Mouse (Mus musculus): ENCODE results near the gene Rpl36a. TPM values are rescaled to one million over a fixed set of nuclear protein-coding genes. Genes with fewer than 3 reads are reported as not detected.

Gene Rpl36a
- 399 TPM for polyA plus RNA-seq (2017; shearing (Covaris generic))

DNA sequence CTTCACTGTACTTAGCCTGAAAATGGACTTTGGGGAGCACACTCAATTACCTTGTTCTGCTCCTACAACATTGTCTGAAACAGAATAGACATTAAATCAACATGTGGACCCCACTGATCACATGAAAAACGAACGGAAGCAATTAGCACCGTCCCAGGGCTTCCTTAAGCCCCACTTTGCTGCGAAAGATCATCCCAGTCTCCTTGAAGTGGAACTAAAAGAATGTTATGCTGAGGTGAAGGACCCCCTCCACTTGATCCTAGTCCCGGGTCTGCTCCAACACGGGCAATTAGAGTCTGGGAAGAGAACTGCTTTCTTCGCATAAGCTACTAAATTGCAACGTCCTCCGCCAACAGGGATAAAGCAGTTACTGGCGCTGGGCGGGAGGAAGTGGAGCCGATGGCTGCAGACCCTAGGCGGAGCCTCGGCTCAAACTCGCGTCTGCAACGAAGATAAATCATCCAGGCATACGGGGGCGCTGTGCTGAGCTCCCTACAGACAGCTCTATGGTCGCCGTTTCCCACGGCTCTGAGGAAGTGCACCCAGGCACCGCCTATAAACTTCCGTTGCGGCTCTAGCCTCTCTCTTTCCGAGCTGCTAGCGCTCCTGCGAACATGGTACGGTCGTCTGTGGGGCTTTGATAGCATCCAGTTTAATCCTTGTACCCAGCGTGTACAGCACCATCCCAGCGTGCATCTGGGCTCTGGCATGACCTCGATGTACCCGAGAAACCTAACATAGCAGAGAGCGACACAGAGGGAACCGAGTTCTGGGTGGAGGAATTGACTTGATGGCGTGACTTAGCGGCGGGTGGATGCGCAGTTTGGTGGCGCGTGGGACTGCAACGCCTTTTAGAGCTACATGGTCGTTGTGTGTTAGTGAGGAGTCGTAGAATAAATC is at the start of gene Rpl36a:
TSS of gene Rpl36a (plus strand) at position 552 of the 900 bp plus-strand sequence.

DNA sequence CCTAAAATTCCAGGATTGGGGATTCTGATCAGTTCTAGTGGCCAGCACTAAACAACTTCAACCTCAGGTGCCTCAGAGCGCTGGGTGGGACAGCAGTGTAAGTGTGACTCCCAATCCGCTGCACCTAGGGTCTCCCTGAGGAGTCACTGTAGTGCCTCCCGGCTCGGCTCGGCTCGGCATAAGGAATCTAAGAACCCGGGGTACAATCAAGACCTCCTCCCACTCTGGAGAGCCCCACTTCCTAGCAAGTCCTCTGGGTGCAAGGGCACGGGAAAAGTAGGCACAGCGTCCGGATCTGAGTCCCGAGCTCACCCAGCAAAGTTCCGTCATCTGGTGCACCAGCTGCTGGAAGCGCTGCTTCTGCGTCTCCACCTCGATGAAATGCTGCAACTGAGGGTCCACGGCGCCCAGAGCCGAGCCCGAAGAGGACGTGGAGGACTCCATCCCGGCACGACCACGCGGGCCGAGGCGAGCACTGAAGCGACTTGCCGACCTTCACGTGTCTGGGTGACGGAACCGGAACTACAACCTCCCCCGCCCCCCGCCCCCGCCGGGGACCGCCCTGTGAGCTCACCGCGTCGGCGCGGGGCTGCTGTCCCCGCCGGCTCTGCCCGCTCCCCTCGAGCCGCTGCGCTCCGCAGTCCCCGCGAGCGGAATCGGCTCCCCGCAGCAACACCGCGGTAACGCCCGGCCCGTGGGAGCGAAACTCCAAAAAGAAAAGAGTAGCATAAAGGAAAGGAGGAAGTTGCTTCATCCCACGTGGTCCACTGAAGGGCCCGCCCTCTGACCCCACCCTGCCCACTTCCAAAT is 44.1 kb upstream of the Rpl36a start, which contains the start of gene Timm8a1:
TSS of gene Timm8a1 (minus strand) at position 721 of the 810 bp plus-strand sequence.

DNA sequence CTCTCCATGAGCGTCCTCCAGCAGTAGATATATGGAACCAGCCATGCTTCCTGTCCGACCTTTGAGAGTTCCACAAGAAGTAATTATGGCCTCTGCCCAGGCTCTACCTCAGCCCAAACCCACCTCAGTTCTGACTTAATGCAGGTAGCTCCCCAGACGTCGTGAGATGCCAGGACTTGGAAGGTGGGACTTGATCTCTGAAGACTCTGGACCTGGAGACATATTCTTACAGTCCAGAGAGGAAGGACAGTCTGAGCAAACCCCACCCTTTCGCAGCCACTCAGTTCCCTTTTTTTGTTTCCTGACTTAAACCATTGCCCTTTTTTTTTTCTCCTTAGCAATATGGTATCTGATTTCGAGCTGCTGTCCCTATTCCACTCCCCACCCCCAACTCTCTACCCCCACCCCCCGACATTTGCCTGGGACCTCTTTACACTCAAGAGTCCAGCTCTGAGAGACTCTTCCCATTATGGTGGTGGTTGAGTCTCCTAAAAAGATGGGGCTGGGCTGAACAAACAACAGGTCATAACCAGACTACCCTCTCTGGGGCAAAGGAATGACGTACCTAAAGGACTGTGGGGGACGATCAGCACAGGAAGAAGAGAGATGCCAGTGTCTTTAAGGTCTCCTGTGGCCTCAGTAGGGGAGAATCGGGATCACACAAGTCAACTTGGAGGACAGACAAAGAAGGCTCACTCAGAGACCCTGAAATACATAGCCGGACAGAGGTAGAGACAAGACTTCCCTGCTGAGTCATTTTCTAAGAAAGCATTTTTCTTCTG is 2.4 kb upstream of the Rpl36a start, which contains the start of gene Btk:
TSS of gene Btk (minus strand) at position 683 of the 782 bp plus-strand sequence.

DNA sequence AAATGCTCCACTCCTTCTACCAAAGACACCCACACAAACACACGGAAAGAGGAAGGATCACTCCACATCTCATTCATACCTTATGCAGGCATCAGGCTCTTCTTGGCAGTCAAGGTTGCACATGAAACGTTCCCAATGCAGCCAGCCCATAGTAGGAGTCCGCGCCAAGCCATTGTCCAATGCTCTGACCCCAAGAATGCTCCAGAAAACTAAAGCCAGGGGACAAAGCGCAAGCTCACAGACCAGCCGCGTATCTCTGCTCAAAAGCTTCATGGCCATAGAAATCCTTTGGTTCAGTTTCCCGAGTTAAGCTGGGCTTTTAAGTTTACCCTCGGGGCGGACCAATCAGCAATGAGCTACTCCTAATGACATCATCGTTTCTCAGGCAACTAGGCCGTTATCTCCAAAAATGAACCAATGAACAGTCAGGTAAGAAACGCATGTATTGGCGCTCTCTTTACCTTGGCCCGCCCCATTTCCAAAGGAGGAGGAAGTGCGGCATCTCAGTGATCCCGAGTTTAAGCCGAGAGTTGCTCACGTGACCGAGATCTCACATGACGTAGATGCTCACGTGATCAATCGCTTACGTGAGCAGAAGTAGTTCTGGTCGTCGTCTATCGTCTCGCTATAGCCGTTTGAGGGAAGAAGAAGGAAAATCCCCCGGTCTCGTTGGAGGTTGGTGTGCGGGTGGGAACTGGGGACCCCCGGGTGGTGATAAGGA is 15.4 kb downstream of the Rpl36a start, which contains the start of the genes Gla and Hnrnph2:
TSS of gene Gla (minus strand) at position 467 of the 721 bp plus-strand sequence.
TSS of gene Hnrnph2 (plus strand) at position 521 of the 721 bp plus-strand sequence.

Other genes starting within 250 kb of the Rpl36a start
- gene Drp2, start 181.1 kb upstream of the Rpl36a start, polyA plus RNA-seq (2017; shearing (Covaris generic)): 0.14 TPM
- gene Taf7l, start 109.2 kb upstream of the Rpl36a start, polyA plus RNA-seq (2017; shearing (Covaris generic)): not detected
- gene Timm8a1, start 43.8 kb upstream of the Rpl36a start, polyA plus RNA-seq (2017; shearing (Covaris generic)): 55.2 TPM
- gene Btk, start 2.1 kb upstream of the Rpl36a start, polyA plus RNA-seq (2017; shearing (Covaris generic)): 1.2 TPM
- gene Gla, start 15.5 kb downstream of the Rpl36a start, polyA plus RNA-seq (2017; shearing (Covaris generic)): 3.8 TPM
- gene Hnrnph2, start 15.5 kb downstream of the Rpl36a start, polyA plus RNA-seq (2017; shearing (Covaris generic)): 131 TPM
- 0.97 TPM for gene Armcx4, start 100.9 kb downstream of the Rpl36a start, polyA plus RNA-seq (2017; shearing (Covaris generic))
- gene Armcx1, start 132.3 kb downstream of the Rpl36a start, polyA plus RNA-seq (2017; shearing (Covaris generic)): 3.0 TPM
- 2.3 TPM for gene Armcx6, start 165.8 kb downstream of the Rpl36a start, polyA plus RNA-seq (2017; shearing (Covaris generic))
- 20.6 TPM for gene Armcx3, start 170.9 kb downstream of the Rpl36a start, polyA plus RNA-seq (2017; shearing (Covaris generic))
- gene Armcx2, start 223.6 kb downstream of the Rpl36a start, polyA plus RNA-seq (2017; shearing (Covaris generic)): 13.1 TPM

Data from CD4-positive, CD25-positive, alpha-beta regulatory T cell, adult 9 weeks (primary cell).